Mouse (Mus musculus) hindlimb bud, embryonic 11.5 days (tissue): ENCODE measurements around the gene Prpf6.

Experiments used
- DNase-seq: peaks from one replicate; pipeline ENCODE4 v3.0.0-alpha.2; 2012; ENCODE audit warnings: low read depth, low spot score; ENCODE audit errors: extremely low spot score

The Prpf6 gene

DNA sequence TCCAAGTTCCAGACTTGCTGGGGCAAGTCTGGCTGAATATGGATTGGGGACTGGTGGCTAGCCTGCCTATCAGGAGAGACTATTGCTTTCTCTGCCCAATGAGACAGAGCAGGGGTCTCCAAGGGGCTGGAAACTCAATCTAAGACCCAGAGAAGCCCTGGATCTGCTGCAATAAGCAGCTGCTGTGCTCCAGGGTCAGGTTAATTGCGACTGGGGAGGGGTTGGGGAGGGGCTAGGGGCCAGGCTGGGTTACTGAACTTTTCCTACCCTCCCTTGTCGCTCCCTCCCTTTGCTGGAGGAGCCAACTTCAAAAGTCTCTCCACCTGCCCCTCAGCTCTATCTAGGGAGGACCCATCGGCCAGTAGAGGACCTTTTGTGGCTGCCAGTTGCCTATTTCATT, 65.1 kb downstream of the Prpf6 start, which contains the start of gene Gm29797:
Gene Gm29797, plus strand, starts transcription at position 301 of the 400 bp plus-strand sequence.
- no peak for DNase-seq

DNA sequence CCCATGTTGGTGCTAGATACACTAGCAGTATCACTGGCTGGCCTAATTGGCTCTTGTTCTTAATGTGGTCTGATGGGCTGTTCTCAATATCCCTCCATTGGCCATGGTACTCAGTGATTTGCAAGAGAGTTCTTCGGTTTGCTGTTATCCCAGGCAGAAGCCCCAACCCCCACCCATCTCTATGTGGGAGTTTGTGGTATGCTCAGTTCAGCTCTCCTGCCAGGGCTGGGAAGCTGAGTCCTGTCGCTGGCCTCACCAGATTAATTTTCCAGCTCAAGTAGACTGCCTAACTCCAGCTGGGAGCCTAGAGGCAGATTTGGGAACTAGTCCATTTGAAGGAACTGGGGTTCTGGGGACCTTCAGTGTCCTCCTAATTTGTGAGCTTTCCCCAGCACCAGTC, 65.8 kb downstream of the Prpf6 start:
- no peak for DNase-seq

DNA sequence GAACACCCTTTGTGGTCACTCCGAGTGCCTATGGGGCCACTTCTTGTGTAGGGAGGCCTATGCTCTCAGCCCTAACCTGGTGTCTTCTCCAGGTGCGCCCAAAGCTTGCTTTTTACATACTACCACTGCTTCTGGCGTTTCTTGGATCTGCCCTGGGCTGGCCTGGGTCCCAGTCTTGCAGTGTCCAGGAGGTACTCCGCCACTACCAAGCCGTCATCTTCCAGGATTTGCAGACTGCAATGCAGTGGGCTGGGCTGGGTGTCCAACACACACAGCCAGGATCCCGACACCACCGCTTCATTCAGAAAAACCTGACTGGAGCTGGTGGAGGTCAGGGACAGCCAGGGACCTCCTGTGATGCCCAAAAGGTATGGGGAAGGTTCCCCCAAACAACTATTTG, 66.9 kb downstream of the Prpf6 start:
- DNase-seq, result no peak

DNA sequence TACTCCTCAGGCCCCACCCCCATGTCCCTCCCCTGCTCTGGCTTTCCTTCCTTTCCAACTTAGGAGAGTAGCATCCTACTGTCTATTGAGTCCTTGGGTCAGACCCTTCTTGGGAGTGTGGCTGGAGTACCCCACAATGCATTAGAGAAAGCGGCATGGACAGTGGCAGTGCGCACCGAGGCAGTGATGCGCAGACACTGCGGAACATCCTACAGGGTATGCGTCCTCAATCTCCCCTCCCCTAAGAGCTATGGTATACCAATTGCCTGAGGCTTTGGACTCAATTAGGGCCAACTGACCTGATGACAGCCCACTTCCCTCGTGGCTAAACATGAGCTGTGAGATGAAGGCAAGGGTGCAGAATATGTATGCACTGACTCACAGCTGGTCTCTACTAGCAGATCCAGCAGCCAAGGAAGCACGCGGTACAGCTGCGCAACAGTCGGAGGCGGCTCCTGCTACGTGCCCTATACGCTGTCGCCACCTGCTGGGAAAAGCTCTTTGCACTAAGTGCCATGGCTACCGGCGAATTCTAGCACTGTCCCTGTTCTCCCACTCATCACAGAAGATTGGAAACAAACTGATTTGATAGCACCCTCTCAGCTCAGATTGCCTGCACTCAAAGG, 67.4 kb downstream of the Prpf6 start:
- DNase-seq, result no peak

DNA sequence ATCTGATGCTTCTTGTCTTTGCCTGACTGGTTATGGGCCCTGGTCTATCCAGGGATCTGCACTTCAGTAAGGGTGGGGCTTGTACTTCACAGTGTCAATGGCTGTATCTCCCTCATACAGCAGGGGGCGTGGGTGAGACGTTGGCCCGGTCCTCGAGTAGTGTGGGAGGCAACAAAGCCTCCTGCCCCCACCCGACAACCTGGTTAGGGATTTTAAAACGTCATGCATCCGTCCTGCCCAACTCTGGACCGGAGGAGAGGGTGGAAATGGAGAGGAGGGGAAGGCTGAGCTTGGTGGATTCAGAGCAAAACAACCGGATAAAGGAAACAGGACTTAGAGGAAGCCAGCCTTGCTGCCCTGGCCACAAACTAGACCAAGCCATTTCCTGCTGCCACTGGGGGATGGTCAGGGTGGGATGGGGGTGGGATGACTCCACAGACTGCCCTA, 68.0 kb downstream of the Prpf6 start:
- DNase-seq, result no peak

DNA sequence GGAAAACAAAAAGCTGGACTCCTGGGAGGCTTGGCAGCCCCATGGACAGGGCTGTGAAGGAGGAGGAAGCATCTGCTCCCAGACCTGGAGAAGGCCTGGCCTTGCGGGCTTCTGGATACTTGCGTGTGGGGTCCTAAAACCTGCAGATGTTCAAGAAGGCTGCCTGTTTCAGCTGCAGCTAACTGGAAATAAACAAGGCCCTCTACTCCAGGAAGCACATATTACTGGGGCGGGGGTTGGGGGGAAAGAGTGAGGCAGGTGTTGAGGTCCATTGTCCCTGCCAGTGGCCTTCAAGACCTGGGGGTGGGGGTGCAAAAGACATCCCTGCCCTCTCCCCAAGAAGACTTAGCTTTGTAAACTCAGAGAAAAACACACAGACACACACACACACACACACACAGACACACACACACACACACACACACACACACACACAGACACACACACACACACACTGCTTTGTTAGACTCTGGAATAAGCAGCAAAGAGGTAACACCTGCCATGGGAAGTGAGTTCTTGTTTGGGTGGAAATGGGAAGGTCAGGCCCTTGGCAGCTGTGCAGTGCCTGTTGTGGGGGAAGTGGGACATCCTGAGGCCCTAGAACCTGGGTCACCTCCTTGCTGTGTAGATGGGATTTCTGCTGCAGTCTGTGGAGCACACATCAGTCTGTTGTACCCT, 71.1 kb downstream of the Prpf6 start:
- DNase-seq, result no peak

DNA sequence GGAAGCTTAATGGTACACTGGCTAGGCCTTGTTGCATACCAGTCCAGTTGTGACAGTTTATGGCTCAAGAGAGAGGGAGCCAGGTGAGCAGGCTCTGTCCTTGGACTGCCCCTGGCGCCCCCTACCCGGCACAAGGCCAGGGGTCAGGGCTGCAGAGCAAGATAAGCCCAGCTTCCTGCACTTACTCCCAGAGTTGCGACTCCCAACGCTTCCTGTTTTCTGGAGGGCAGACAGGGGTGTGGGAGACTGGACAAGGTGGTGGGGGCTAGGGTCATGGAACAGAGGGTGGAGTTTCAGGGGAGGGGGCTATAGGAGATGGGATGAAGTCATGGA, 71.6 kb downstream of the Prpf6 start:
- DNase-seq, result no peak

DNA sequence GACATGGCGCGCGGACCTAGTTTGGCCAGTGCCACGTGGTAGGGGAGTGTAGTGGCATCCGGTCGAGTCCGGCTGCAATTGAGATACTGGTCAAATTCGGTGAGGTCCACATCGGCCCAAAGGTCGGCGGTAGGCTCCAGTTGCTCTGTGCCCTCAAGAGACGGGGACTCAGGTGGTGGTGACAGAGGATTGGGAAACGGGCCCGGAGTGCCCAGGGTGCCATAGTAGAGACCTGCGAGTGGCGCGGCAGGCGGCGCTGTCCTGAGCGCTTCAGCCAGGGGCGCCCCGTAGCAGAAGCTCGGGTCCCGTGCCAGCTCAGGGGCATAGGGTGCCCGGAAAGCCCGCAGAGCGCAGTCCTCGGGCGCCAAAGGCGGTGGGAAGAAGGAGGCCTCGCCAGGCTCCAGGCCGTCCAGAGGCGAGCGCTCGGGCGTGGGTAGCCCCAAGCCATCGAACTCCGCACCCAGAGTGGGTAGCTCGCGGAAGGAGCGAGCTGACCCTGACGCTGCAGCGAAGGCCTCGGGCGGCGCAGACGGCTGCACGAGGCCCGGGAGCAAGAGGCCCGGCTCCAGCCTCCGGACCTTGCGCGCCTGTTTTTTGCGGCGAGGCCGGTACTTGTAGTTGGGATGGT, 78.7 kb downstream of the Prpf6 start:
- no peak for DNase-seq

DNA sequence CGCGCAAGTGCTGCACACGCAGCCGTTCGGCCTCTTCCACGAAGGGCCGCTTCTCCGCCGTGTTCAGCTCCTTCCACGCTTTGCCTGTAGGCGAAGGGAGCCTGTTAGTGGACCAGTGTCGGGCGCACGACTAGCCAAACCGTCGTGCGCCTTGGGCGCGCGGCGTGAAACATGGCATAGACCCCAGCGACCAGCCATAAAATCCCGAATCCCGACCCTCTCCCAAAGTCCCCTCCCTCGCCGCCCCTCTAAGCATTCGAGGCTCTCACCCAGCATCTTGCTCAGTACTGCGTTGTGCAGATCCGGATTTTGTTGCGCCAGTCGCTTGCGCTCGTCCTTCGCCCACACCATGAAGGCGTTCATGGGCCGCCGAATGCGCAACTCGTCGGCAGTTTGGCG, 79.2 kb downstream of the Prpf6 start:
- DNase-seq, result no peak

DNA sequence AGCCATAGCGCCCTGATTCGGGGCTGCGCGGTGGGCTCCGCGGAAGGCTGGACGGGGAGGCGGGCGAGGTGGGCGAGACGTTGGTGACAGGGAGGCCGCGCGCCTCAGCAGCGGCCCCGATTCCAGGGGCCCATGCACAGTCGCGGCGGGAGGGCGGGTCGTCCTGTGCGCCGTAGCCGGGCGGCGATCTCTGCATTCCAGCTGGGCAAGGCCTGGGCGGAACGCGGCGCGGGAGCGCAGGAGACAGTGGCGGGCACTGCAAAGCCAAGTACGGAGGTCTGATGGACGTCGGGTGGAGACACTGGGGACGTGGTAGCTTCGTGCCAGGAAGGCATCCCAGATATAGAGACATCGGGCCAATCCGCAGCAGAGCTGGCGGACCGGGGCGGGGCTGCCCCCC, 79.7 kb downstream of the Prpf6 start, which contains the start of gene Sox18:
Gene Sox18, minus strand, starts transcription at position 315 of the 400 bp plus-strand sequence.
- no peak for DNase-seq

DNA sequence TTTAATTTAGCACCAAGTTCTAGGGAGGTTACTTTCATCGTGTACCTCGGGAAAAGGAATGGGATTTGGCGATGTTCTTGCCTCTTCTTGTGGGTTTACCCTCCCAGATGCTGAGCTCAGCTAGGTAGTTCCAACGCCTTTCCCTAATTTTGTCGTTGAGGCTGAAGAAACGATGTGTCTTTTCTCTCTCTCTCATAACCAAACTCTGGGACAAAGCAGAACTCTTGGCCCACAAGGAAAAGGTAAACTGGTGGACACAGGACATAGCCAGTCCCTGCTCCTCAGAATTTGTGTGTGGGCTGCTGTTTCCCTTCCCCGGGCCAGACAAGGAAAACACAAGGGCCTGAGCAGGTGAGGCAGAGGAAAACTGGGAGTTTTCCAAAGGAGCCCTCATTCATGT, 80.3 kb downstream of the Prpf6 start:
- DNase-seq, result no peak

DNA sequence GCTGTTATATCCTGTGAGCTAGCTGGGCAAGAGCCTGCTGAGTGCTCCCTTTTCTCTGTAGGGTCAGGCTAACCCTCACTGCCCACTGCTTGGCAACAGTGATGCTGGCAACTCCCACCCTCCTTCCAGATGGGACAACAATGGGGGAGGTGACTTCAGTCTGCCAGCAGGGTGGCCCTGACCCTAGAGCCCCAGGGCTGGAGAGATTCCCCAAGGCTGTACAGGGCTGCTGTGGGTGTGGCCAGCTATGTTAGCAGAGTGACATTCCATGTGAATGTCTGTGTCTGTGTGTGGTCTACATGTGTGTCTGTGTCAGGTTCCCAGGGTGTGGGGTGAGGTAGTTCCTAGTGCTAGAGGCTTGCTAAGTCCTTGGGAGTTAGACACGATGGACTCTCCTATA, 81.8 kb downstream of the Prpf6 start:
- DNase-seq, result no peak

DNA sequence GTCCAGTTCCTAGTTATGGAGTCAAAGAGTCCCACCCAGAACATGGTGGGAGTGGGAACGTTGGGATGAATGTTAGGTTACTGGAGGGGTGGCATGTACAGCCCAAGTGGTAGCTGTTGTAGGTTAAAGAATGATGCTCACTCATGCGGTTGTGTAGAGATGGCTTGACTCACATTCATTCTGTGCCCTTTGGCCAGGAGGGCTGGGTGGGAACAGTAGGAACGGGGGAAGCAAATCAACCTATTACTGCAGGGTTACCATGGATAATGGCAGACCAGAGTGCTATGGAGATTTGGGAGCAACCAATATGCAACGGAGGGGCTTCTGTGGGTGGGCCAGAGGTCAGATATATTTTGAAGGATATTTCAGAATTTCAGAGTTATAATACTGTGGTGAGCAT, 83.3 kb downstream of the Prpf6 start:
- DNase-seq, result no peak

DNA sequence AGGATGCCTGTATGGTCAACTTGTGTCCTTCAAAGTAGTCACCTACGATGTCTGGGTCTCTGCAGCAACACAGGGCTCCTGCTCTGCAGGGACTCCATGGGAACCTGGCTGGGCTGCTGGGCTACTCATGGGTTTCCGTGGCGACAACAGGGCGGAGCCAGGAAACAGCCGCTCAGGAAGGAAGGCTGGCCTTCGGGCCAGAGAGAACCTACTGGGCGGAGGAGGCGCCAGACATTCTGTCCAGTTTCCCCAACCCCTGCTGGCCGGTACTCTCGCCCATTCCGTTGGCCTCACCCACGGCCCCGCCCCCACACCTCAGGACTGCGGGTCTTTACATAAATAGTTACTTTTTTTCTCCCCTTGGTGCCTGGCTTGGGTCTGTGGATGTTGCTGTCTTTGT, 83.8 kb downstream of the Prpf6 start:
- DNase-seq, result no peak

DNA sequence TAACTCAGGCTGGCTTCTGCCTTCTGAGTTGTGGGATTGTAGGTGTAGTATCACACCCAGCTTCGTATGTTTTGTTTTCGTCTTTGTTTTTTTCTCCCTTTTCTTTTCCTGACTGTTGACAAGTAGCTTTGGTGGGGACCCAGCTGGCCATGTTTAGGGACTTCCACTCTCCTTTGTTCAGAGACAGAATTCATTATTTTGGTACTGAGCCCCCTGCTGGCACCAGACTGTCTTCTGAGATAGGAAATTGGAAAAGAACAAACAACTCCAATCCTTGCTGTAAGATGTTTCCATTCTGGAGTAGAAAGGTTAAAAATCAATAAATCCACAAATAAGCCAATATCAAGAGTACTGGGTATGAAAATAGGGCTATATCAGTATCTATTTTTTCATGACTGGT, 84.8 kb downstream of the Prpf6 start:
- DNase-seq, result no peak

DNA sequence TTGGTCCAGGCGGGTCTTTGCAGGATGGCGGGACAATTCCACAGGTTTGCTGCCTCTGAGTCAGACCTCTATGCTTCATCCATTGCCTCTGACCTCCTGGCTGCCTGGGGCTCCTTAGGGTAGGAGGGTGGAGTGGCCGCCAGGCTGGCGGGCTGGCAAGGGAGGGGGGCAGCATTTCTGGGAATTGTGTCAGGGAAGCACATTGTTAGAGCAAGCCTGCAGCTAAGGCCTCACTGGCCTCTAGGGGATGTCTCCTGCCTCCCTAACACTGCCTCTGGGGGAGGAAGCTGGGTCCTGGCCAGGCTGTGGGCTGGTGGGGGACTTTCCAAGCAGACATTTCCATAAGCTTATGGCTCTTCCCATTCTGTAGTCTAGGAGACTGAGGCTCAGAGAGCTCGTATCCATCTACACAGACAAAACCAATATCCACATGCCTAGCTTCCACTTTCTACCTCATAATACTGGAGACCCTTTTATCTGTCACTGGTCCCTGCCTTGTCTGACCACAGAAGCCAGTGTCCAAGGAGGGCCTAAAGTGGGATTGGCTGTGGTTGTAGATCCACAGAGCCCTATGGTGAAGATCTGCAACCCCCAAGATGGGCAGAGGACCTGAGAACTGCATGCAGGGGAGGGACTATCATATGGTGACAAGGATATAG, 85.6 kb downstream of the Prpf6 start:
- DNase-seq, result no peak

DNA sequence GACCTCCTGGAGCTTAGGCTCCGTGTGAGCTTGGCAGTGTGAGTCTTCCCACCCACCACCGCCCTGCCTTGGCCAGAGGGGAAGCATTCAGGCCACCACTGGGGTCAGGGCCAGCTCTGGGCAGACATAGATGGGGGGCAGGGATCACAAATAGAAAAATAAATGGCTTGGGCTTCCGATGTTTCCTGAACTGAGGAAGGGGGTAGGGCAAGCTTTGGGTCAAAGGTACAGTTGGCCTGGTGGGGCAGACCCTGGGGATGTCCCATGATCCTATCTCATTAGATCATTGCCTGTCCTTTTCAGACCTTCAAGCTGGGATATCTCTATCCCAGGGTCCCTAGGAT, 86.1 kb downstream of the Prpf6 start:
- DNase-seq, result no peak

DNA sequence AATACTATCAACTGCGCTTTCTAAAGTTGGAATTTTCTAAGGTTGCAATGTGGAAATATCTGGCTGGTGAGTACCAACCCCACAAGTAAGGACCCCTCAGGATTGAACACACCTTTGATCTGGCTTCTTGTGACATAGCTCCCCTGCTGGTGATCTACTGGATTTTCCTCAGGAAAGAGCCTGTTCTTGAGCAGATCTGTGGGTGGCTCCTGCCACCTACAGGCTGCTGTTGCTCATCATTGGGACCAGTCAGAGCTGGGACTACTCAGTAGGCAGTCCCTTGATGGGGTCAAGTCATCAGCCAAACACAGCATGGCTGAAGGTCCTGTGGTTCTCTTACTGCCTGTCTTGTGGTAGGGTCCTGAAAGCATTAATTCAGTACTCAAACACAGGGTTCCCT, 87.1 kb downstream of the Prpf6 start:
- DNase-seq, result peak; percentile 67

DNA sequence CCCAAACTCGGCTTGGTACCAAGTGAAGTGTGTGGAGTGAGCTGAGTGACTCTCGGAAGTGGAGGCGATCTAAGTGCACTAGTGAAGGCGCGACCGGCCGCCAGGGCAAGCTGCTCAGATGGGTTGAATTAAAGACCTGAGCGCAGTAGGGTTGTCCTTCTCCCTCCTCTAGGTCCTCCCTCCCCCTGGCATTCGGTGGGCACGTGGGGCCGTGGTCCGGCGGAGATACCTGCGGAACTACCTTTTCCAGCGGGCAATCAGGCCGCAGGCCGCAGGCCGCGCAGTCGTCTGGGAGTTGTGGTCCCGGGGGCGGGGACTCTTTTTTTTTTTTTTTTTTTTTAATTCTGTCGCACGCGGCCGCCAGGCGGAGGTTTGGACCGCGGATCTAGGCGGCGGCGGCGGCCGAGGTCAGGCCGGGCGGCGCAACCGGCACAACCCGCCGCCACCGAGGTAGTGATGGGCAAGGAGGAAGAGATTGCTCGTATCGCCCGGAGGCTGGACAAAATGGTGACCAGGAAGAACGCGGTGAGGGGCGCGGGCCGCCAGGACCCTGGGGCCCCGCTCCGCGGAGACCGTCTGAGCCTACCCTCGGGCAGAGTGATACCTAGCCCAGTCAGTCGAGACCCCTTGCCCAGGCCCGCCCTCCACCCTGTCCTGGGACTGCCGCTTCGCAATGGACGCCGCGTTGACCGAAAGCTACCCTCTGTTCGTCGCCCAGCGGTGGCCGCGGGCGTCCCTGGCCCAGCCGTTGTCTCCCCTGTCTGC, 88.5 kb downstream of the Prpf6 start, which contains the start of gene Tcea2:
Gene Tcea2, plus strand, starts transcription at position 360 of the 765 bp plus-strand sequence.
- no peak for DNase-seq

DNA sequence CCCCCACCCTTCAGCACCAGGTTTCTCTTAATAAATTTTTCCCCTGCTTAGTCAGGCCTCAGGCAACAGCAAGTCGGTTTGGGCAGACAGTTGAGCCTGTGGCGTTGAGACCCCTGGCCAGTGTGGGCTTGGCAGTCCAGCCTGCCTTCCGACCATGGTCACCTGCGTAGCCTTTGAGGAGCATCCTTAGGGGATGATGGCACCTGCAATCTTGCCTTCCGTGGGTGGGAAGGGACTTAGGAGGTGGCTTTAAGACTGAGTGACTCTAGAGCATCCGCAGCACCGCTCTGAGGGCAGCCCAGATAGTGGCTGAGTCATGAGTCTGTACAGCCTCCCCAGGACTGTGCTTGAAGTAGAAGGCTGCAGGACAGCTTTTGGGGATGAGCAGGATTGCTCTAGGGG, 89.0 kb downstream of the Prpf6 start:
- DNase-seq, result no peak

DNA sequence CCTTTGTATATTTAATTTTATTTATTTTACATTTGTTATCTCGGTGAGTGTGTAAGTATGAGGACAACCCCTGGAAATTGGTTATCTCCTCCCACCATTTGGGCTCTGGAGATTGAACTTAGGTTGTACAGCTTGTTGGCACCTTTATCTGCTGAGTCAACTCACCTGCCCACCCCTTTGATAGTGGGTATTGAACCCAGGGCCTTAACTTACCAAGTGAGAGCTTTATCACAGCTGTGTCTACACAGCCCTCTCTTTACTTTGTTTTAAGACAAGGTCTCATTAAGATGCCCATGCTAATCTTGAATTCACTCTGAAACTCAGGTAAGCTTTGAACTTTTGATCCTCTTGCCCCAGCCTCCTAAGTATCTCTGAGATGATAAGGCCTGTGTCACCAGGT, 90.3 kb downstream of the Prpf6 start:
- no peak for DNase-seq
